Mouse (Mus musculus): Measurements from ENCODE around the gene Msl2.

The Msl2 gene

GRCm38 (mm10) chr9:101152872-101153271 lies 79.0 kb downstream of the Msl2 start:
- DNase-seq (ENCODE audit: inconsistent ontology term): no peak
